Mouse (Mus musculus) CH12.LX (cell line): ENCODE measurements at regions not wholly inside any gene's neighbourhood (a gene's known extent, or its start where the extent isn't known, plus 50 kb on each side); places are given as distances from the start of the nearest gene placed in this dataset.

Experiments used
- DNase-seq: peaks from one replicate; pipeline ENCODE4 v3.0.0-alpha.2; 2013; ENCODE audit errors: extremely low read depth
- H3K27ac ChIP-seq: 2 replicates; pipeline ENCODE4 v1.5.1; 2012; ENCODE audit warnings: low read depth, mild to moderate bottlenecking, control low read depth, moderate library complexity; ENCODE audit not compliant: insufficient read depth
- H3K27me3 ChIP-seq: replicated peaks from 2 replicates; pipeline ENCODE3; 2012; ENCODE audit warnings: inconsistent platforms
- H3K36me3 ChIP-seq, 2 experiments: replicated peaks in 1 of 2; 2 replicates each; pipeline versions ENCODE3 to v1.6.1; 2012; ENCODE audit warnings: inconsistent platforms in 1 of 2, low read length in 1 of 2, mild to moderate bottlenecking in 1 of 2, mixed read lengths in 1 of 2, moderate library complexity in 1 of 2; ENCODE audit not compliant: control insufficient read depth in 1 of 2, insufficient read depth in 1 of 2
- H3K4me1 ChIP-seq, 2 experiments: 2 replicates each; pipeline ENCODE4 v1.6.1; 2012; ENCODE audit warnings: inconsistent platforms in 1 of 2, moderate library complexity in 1 of 2; ENCODE audit not compliant: insufficient read depth in 2 of 2, control insufficient read depth in 1 of 2
- H3K4me2 ChIP-seq: 2 replicates; pipeline ENCODE4 v1.6.1; 2012; ENCODE audit warnings: low read depth, mild to moderate bottlenecking, control low read depth; ENCODE audit not compliant: poor library complexity, insufficient read depth, severe bottlenecking
- H3K4me3 ChIP-seq, 3 experiments: fragments of 150-350 bp in 1 of 3; sonication (generic) in 1 of 3; replicated peaks in 1 of 3; 2 replicates each; pipeline versions ENCODE3 to v1.5.1; 2011 to 2012; ENCODE audit warnings: low read depth in 2 of 3, low read length in 2 of 3, mild to moderate bottlenecking in 2 of 3, moderate library complexity in 2 of 3, control low read depth in 1 of 3, improper control_type of control experiment in 1 of 3, inconsistent platforms in 1 of 3, mixed read lengths in 1 of 3; ENCODE audit not compliant: poor library complexity in 1 of 3
- H3K79me2 ChIP-seq: replicated peaks from 2 replicates; pipeline ENCODE4 v1.6.1; 2012; ENCODE audit warnings: mild to moderate bottlenecking, moderate library complexity; ENCODE audit not compliant: control insufficient read depth, poor library complexity, insufficient read depth, severe bottlenecking; ENCODE audit errors: extremely low read depth
- H3K9ac ChIP-seq: 2 replicates; pipeline ENCODE4 v1.6.1; 2012; ENCODE audit warnings: low read depth, mild to moderate bottlenecking, control low read depth, moderate library complexity; ENCODE audit not compliant: insufficient read depth
- H3K9me3 ChIP-seq: replicated peaks from 2 replicates; pipeline ENCODE3; 2012; ENCODE audit warnings: low read length, inconsistent platforms, mixed read lengths
- CHD1 ChIP-seq: IDR thresholded peaks from 2 replicates; pipeline ENCODE4 v1.6.1; 2012; ENCODE audit warnings: low read depth, low read length, improper control_type of control experiment, inconsistent platforms
- CHD2 ChIP-seq: IDR thresholded peaks from 2 replicates; pipeline ENCODE4 v1.6.1; 2011; ENCODE audit warnings: low read length, improper control_type of control experiment
- E2F4 ChIP-seq: IDR thresholded peaks from 2 replicates; pipeline ENCODE4 v1.6.1; 2011; ENCODE audit warnings: low read depth, low read length, improper control_type of control experiment; ENCODE audit not compliant: insufficient replicate concordance
- ELF1 ChIP-seq: IDR thresholded peaks from 2 replicates; pipeline ENCODE4 v1.6.1; 2014; ENCODE audit warnings: low read depth, mild to moderate bottlenecking, inconsistent platforms, low read length, improper control_type of control experiment
- ETS1 ChIP-seq: conservative IDR thresholded peaks from 2 replicates; pipeline ENCODE4 v1.6.1; 2012; ENCODE audit warnings: low read depth, mild to moderate bottlenecking, inconsistent platforms, low read length, improper control_type of control experiment, moderate library complexity
- IRF4 ChIP-seq: IDR thresholded peaks from 2 replicates; pipeline ENCODE4 v1.6.1; 2014; ENCODE audit warnings: low read depth, mild to moderate bottlenecking, inconsistent platforms, low read length, improper control_type of control experiment
- JUND ChIP-seq: conservative IDR thresholded peaks from 2 replicates; pipeline ENCODE4 v1.6.1; 2011; ENCODE audit warnings: low read depth, low read length, improper control_type of control experiment
- KAT2A ChIP-seq: IDR thresholded peaks from 2 replicates; pipeline ENCODE4 v1.6.1; 2012; ENCODE audit warnings: low read length, improper control_type of control experiment, inconsistent platforms; ENCODE audit not compliant: insufficient replicate concordance
- MAFK ChIP-seq: IDR thresholded peaks from 2 replicates; pipeline ENCODE4 v1.6.1; 2011; ENCODE audit warnings: low read length, improper control_type of control experiment; ENCODE audit not compliant: insufficient replicate concordance
- MAX ChIP-seq: IDR thresholded peaks from 2 replicates; pipeline ENCODE4 v1.6.1; 2011; ENCODE audit warnings: low read length, improper control_type of control experiment
- PAX5 ChIP-seq: IDR thresholded peaks from 2 replicates; pipeline ENCODE4 v1.6.1; 2012; ENCODE audit warnings: low read length, inconsistent platforms, mixed read lengths
- RAD21 ChIP-seq: IDR thresholded peaks from 2 replicates; pipeline ENCODE4 v1.6.1; 2011; ENCODE audit warnings: low read depth, mild to moderate bottlenecking, low read length, improper control_type of control experiment, moderate library complexity
- RCOR1 ChIP-seq: conservative IDR thresholded peaks from 2 replicates; pipeline ENCODE4 v1.6.1; 2012; ENCODE audit warnings: low read depth, mild to moderate bottlenecking, inconsistent platforms, low read length, improper control_type of control experiment
- SMC3 ChIP-seq: IDR thresholded peaks from 2 replicates; pipeline ENCODE4 v1.6.1; 2011; ENCODE audit warnings: low read depth, low read length, improper control_type of control experiment
- TCF12 ChIP-seq: IDR thresholded peaks from 2 replicates; pipeline ENCODE4 v1.6.1; 2014; ENCODE audit warnings: low read depth, mild to moderate bottlenecking, inconsistent platforms, low read length, improper control_type of control experiment
- ZMIZ1 ChIP-seq: IDR thresholded peaks from 2 replicates; pipeline ENCODE4 v1.6.1; 2012; ENCODE audit warnings: low read depth, mild to moderate bottlenecking, inconsistent platforms, low read length, improper control_type of control experiment
- ZNF384 ChIP-seq: IDR thresholded peaks from 2 replicates; pipeline ENCODE4 v1.6.1; 2012; ENCODE audit warnings: low read depth, low read length, improper control_type of control experiment, inconsistent platforms
- dilution Hi-C: fragments of 300-500 bp; cut with MboI; formaldehyde crosslinking; loops from 2 replicates; pipeline ENCODE4 v1.14.3; 2020; ENCODE audit warnings: low sequenced_read_pairs; ENCODE audit not compliant: extremely low pct_unique_long_range_greater_than_20kb, extremely low pct_ligation_motif_present
- in situ Hi-C: fragments of 300-500 bp; cut with MboI; formaldehyde crosslinking; loops from 3 replicates; pipeline ENCODE4 v1.14.3; 2019; ENCODE audit warnings: low sequenced_read_pairs, low pct_ligation_motif_present, low pct_unique_long_range_greater_than_20kb, mixed read lengths

DNA sequence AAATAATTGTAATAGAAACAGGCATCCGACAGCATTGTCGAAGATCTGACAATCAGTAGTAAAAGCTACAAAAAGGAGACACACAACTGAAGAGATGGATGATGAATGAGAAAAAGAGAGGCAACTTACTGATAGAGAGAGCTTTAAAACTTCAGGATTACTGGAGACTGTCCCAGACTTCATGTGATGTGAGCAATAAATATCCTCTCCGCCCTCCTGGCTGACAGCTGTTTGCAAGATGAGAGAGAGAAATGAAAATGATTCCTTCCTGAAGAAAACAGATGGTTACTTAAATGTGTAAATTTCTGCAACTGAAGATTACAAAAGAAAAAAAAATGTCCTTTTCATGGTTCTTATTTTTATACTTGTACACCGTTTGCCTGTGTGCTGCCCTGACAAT lies 306.7 kb upstream of the Ncam2 start:
- Histone ChIP-seq H3K4me2 (no peak overlapping the region), H3K4me3 (no peak overlapping the region), H3K4me1 (no peaks in the 10 kb centered on the region), H3K79me2 (no peaks in the 10 kb centered on the region), H3K27ac (no peak overlapping the region), H3K36me3 (no peaks in the 10 kb centered on the region), H3K9ac (no peak overlapping the region), H3K9me3 (peaks cover 21% of the 10 kb centered on the region), H3K27me3 (no peaks in the 10 kb centered on the region)
- in situ Hi-C loops = no loop called here
- TF ChIP-seq RAD21 (no peak), RCOR1 (no peak), TCF12 (no peak), KAT2A (no peak), PAX5 (no peak)
- dilution Hi-C loops = no loop called here
- no peak for DNase-seq

GRCm38 (mm10) chr16:80920711-80921279 lies 279.7 kb upstream of the Ncam2 start:
- H3K27me3 ChIP-seq = no peaks in the 10 kb centered on the region
- TF ChIP-seq PAX5 = no peak
- no peak for TF ChIP-seq MAX
- TF ChIP-seq ELF1 = no peak
- no peak for TF ChIP-seq ZMIZ1
- no peak for TF ChIP-seq CHD2
- TF ChIP-seq ETS1 = no peak
- TF ChIP-seq MAFK = no peak
- no peak for TF ChIP-seq E2F4
- TF ChIP-seq JUND = no peak
- TF ChIP-seq ZNF384 = no peak
- TF ChIP-seq SMC3 = no peak
- no peak for TF ChIP-seq IRF4
- no peak for TF ChIP-seq CHD1
- TF ChIP-seq KAT2A = no peak
- H3K4me3 ChIP-seq = no peak overlapping the region
- in situ Hi-C loops (no loop called here), dilution Hi-C loops (no loop called here)
- no peak for DNase-seq
- H3K79me2 ChIP-seq = no peaks in the 10 kb centered on the region
- no peaks in the 10 kb centered on the region for H3K36me3 ChIP-seq
- no peak overlapping the region for H3K4me2 ChIP-seq
- H3K9ac ChIP-seq = no peak overlapping the region
- H3K9me3 ChIP-seq = peaks cover 51% of the 10 kb centered on the region
- no peaks in the 10 kb centered on the region for H3K4me1 ChIP-seq
- no peak overlapping the region for H3K27ac ChIP-seq
